In the genomic region with DNA sequence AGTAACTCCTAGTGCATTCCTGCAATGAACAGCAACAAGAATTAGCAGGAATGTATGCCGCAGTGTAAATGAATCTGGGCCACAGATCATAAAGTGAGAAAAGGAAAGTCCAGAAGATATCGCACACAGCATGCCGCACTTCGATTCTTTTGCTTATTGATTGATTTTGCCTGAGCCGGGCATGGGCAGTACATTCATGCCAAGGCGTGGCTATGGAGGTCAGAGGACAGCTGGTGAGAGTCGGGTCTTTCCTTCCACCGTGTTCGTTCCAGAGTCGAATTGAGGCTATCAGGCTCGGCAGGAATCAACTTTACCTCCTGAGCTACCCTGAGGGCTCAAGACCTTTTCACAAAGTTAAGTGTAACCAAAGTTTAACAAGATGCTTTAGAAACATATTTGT, we compare ENCODE assay signal across 28 mouse cellular contexts.
"Had no signal": no experiment of that assay in that cellular context is flagged by ENCODE, and none has a peak within 500 bp of the region (broad histone marks: within the 10 kb centered on the region; RNA-seq: fewer than 3 reads in every experiment).

No protein-coding gene starts in this region.

- H3K27ac ChIP-seq: embryonic facial prominence, embryonic 10.5 days; embryonic facial prominence, embryonic 15.5 days; forebrain, embryonic 12.5 days; forebrain, embryonic 13.5 days; forebrain, embryonic 15.5 days had no signal

- H3K9me3 ChIP-seq: embryonic facial prominence, embryonic 10.5 days; embryonic facial prominence, embryonic 12.5 days; embryonic facial prominence, embryonic 13.5 days; embryonic facial prominence, embryonic 15.5 days; forebrain, embryonic 10.5 days; forebrain, embryonic 12.5 days; forebrain, embryonic 13.5 days; forebrain, embryonic 15.5 days had no signal

- H3K4me2 ChIP-seq: embryonic facial prominence, embryonic 12.5 days; embryonic facial prominence, embryonic 13.5 days; embryonic facial prominence, embryonic 15.5 days; forebrain, embryonic 12.5 days; forebrain, embryonic 13.5 days; forebrain, embryonic 15.5 days had no signal

- H3K4me3 ChIP-seq: embryonic facial prominence, embryonic 10.5 days; embryonic facial prominence, embryonic 12.5 days; embryonic facial prominence, embryonic 13.5 days; embryonic facial prominence, embryonic 15.5 days; erythroblast, embryonic 14.5 days; forebrain, embryonic 10.5 days; forebrain, embryonic 12.5 days; forebrain, embryonic 13.5 days; forebrain, embryonic 15.5 days; gastrocnemius, adult 2 months; heart, adult 2 months had no signal

- ATAC-seq: forebrain, embryonic 13.5 days; forebrain, embryonic 14.5 days; forebrain, embryonic 15.5 days; forebrain, embryonic 16.5 days; forebrain, postnatal 0 days had no signal

- DNase-seq: cerebellum, adult 18-20 months; cerebellum, adult 2 months; cerebellum, adult 8-10 months; cerebellum, adult 9-11 months; cerebellum, postnatal 10 days; cerebellum, postnatal 14 days; cerebellum, postnatal 25 days; cerebellum, postnatal 36 days; embryo, embryonic 11 days; forebrain, postnatal 0 days; gastrocnemius, adult 2 months; gastrocnemius, postnatal 10 days; gastrocnemius, postnatal 14 days; gastrocnemius, postnatal 25 days; gastrocnemius, postnatal 36 days; heart, adult 18-20 months; heart, adult 2 months had no signal

- H3K36me3 ChIP-seq: embryonic facial prominence, embryonic 10.5 days; embryonic facial prominence, embryonic 12.5 days; embryonic facial prominence, embryonic 13.5 days; embryonic facial prominence, embryonic 15.5 days; forebrain, embryonic 10.5 days; forebrain, embryonic 12.5 days; forebrain, embryonic 15.5 days had no signal

- H3K27me3 ChIP-seq: embryonic facial prominence, embryonic 12.5 days; embryonic facial prominence, embryonic 13.5 days; embryonic facial prominence, embryonic 15.5 days; forebrain, embryonic 15.5 days had no signal

- H3K9ac ChIP-seq: embryonic facial prominence, embryonic 12.5 days; embryonic facial prominence, embryonic 13.5 days; embryonic facial prominence, embryonic 15.5 days; forebrain, embryonic 12.5 days; forebrain, embryonic 13.5 days; forebrain, embryonic 15.5 days; forebrain, postnatal 0 days had no signal
